Mouse (Mus musculus): ENCODE data around the gene Pdxp. TPM values are rescaled to one million over a fixed set of nuclear protein-coding genes. Genes with fewer than 3 reads are reported as not detected.
A peak's percentile ranks its signal among the peaks of the same experiment; 100 is the strongest.

Pdxp gene
- polyA plus RNA-seq, 1 experiment, result 25.1 TPM

GRCm38 (mm10) chr15:78948883-78949282, 35.2 kb downstream of the Pdxp start:
- Histone ChIP-seq H3K79me2 (ENCODE audit: control insufficient read depth, insufficient read depth) (no peaks in the 10 kb centered on the region), H3K36me3 (ENCODE audit: control insufficient read depth, insufficient read depth) (no peaks in the 10 kb centered on the region), H3ac (ENCODE audit: control insufficient read depth, insufficient read length, low read depth) (no peak overlapping the region), H3K79me3 (ENCODE audit: low read depth) (no peaks in the 10 kb centered on the region), H3K27me3 (ENCODE audit: control insufficient read depth, insufficient read depth, insufficient read length) (no peaks in the 10 kb centered on the region), H3K4me3 (ENCODE audit: insufficient read depth, poor library complexity, severe bottlenecking) (no peak overlapping the region)
- no peak for TF ChIP-seq MYOD1 (IDR thresholded peaks at IDR 0.05; ENCODE audit: control insufficient read depth, insufficient read length, low read depth)
- no peak for TF ChIP-seq MYOG (IDR thresholded peaks at IDR 0.05; ENCODE audit: control insufficient read depth, extremely low read depth, insufficient read length)
- TF ChIP-seq CEBPB (IDR thresholded peaks at IDR 0.05; ENCODE audit: low read depth), result no peak

- Histone ChIP-seq H3K27me3 (ENCODE audit: control insufficient read depth, insufficient read depth, insufficient read length) (no peaks in the 10 kb centered on the region), H3K79me3 (ENCODE audit: low read depth) (no peaks in the 10 kb centered on the region), H3K4me3 (ENCODE audit: insufficient read depth, poor library complexity, severe bottlenecking) (no peak overlapping the region), H3ac (ENCODE audit: control insufficient read depth, insufficient read length, low read depth) (no peak overlapping the region), H3K36me3 (ENCODE audit: control insufficient read depth, insufficient read depth) (no peaks in the 10 kb centered on the region), H3K79me2 (ENCODE audit: control insufficient read depth, insufficient read depth) (no peaks in the 10 kb centered on the region)
- TF ChIP-seq MYOG (IDR thresholded peaks at IDR 0.05; ENCODE audit: control insufficient read depth, extremely low read depth, insufficient read length) (no peak), USF1 (IDR thresholded peaks at IDR 0.05; ENCODE audit: low read depth) (no peak)
Observed at GRCm38 (mm10) chr15:78955663-78956062, 41.9 kb downstream of the Pdxp start.

GRCm38 (mm10) chr15:78956351-78956750, 42.6 kb downstream of the Pdxp start:
- H3K79me3 ChIP-seq (ENCODE audit: low read depth), result no peaks in the 10 kb centered on the region
- H3ac ChIP-seq (ENCODE audit: control insufficient read depth, insufficient read length, low read depth), result no peak overlapping the region
- H3K36me3 ChIP-seq (ENCODE audit: control insufficient read depth, insufficient read depth), result no peaks in the 10 kb centered on the region
- no peaks in the 10 kb centered on the region for H3K79me2 ChIP-seq (ENCODE audit: control insufficient read depth, insufficient read depth)
- no peaks in the 10 kb centered on the region for H3K27me3 ChIP-seq (ENCODE audit: control insufficient read depth, insufficient read depth, insufficient read length)
- TF ChIP-seq FOSL1 (IDR thresholded peaks at IDR 0.05; ENCODE audit: insufficient read depth, low read length, poor library complexity, severe bottlenecking) (no peak), CTCF (IDR thresholded peaks at IDR 0.05; ENCODE audit: control insufficient read depth, insufficient read depth, insufficient read length) (no peak), CEBPB (IDR thresholded peaks at IDR 0.05; ENCODE audit: low read depth) (no peak), USF1 (IDR thresholded peaks at IDR 0.05; ENCODE audit: low read depth) (no peak), MYOD1 (IDR thresholded peaks at IDR 0.05; ENCODE audit: control insufficient read depth, insufficient read length, low read depth) (no peak)
- no peak overlapping the region for H3K4me3 ChIP-seq (ENCODE audit: insufficient read depth, poor library complexity, severe bottlenecking)

GRCm38 (mm10) chr15:78957021-78957420, 43.3 kb downstream of the Pdxp start:
- TF ChIP-seq MYOD1 (IDR thresholded peaks at IDR 0.05; ENCODE audit: control insufficient read depth, insufficient read length, low read depth) (no peak), CTCF (IDR thresholded peaks at IDR 0.05; ENCODE audit: control insufficient read depth, insufficient read depth, insufficient read length) (no peak), CEBPB (IDR thresholded peaks at IDR 0.05; ENCODE audit: low read depth) (no peak), MYOG (IDR thresholded peaks at IDR 0.05; ENCODE audit: control insufficient read depth, extremely low read depth, insufficient read length) (no peak), USF1 (IDR thresholded peaks at IDR 0.05; ENCODE audit: low read depth) (no peak), FOSL1 (IDR thresholded peaks at IDR 0.05; ENCODE audit: insufficient read depth, low read length, poor library complexity, severe bottlenecking) (no peak)
- H3ac ChIP-seq (ENCODE audit: control insufficient read depth, insufficient read length, low read depth), result no peak overlapping the region
- H3K36me3 ChIP-seq (ENCODE audit: control insufficient read depth, insufficient read depth), result no peaks in the 10 kb centered on the region

GRCm38 (mm10) chr15:78959537-78959936, 45.8 kb downstream of the Pdxp start:
- Histone ChIP-seq H3ac (ENCODE audit: control insufficient read depth, insufficient read length, low read depth) (no peak overlapping the region), H3K79me3 (ENCODE audit: low read depth) (no peaks in the 10 kb centered on the region), H3K36me3 (ENCODE audit: control insufficient read depth, insufficient read depth) (no peaks in the 10 kb centered on the region), H3K79me2 (ENCODE audit: control insufficient read depth, insufficient read depth) (no peaks in the 10 kb centered on the region), H3K4me3 (ENCODE audit: insufficient read depth, poor library complexity, severe bottlenecking) (no peak overlapping the region), H3K27me3 (ENCODE audit: control insufficient read depth, insufficient read depth, insufficient read length) (peaks cover 1% of the 10 kb centered on the region)
- no peak for TF ChIP-seq FOSL1 (IDR thresholded peaks at IDR 0.05; ENCODE audit: insufficient read depth, low read length, poor library complexity, severe bottlenecking)
- TF ChIP-seq CTCF (IDR thresholded peaks at IDR 0.05; ENCODE audit: control insufficient read depth, insufficient read depth, insufficient read length), result no peak
- TF ChIP-seq CEBPB (IDR thresholded peaks at IDR 0.05; ENCODE audit: low read depth), result no peak
- TF ChIP-seq MYOG (IDR thresholded peaks at IDR 0.05; ENCODE audit: control insufficient read depth, extremely low read depth, insufficient read length), result no peak
- TF ChIP-seq MYOD1 (IDR thresholded peaks at IDR 0.05; ENCODE audit: control insufficient read depth, insufficient read length, low read depth), result no peak
- TF ChIP-seq MAX (IDR thresholded peaks at IDR 0.05), result no peak
- no peak for TF ChIP-seq USF1 (IDR thresholded peaks at IDR 0.05; ENCODE audit: low read depth)

More at GRCm38 (mm10) chr15:78957021-78957420, 43.3 kb downstream of the Pdxp start:
- H3K4me3 ChIP-seq (ENCODE audit: insufficient read depth, poor library complexity, severe bottlenecking), result no peak overlapping the region
- H3K79me2 ChIP-seq (ENCODE audit: control insufficient read depth, insufficient read depth), result no peaks in the 10 kb centered on the region
- H3K79me3 ChIP-seq (ENCODE audit: low read depth), result no peaks in the 10 kb centered on the region
- no peaks in the 10 kb centered on the region for H3K27me3 ChIP-seq (ENCODE audit: control insufficient read depth, insufficient read depth, insufficient read length)

GRCm38 (mm10) chr15:78960088-78960487, 46.4 kb downstream of the Pdxp start:
- Histone ChIP-seq H3K27me3 (ENCODE audit: control insufficient read depth, insufficient read depth, insufficient read length) (peaks cover 7% of the 10 kb centered on the region), H3K36me3 (ENCODE audit: control insufficient read depth, insufficient read depth) (no peaks in the 10 kb centered on the region), H3K79me3 (ENCODE audit: low read depth) (no peaks in the 10 kb centered on the region), H3K4me3 (ENCODE audit: insufficient read depth, poor library complexity, severe bottlenecking) (no peak overlapping the region), H3ac (ENCODE audit: control insufficient read depth, insufficient read length, low read depth) (peak overlapping the region; percentile 8), H3K79me2 (ENCODE audit: control insufficient read depth, insufficient read depth) (no peaks in the 10 kb centered on the region)
- TF ChIP-seq MAX (IDR thresholded peaks at IDR 0.05) (peak; percentile 86), FOSL1 (IDR thresholded peaks at IDR 0.05; ENCODE audit: insufficient read depth, low read length, poor library complexity, severe bottlenecking) (no peak), MYOD1 (IDR thresholded peaks at IDR 0.05; ENCODE audit: control insufficient read depth, insufficient read length, low read depth) (no peak), USF1 (IDR thresholded peaks at IDR 0.05; ENCODE audit: low read depth) (no peak), CTCF (IDR thresholded peaks at IDR 0.05; ENCODE audit: control insufficient read depth, insufficient read depth, insufficient read length) (no peak)
